Mouse (Mus musculus): ENCODE measurements around the gene Arhgap5. TPM values are rescaled to one million over a fixed set of nuclear protein-coding genes. Genes with fewer than 3 reads are reported as not detected.

The Arhgap5 gene
- total and polyA plus RNA-seq, 2 experiments from 2014 or later: 34.6 to 74.0 TPM

DNA sequence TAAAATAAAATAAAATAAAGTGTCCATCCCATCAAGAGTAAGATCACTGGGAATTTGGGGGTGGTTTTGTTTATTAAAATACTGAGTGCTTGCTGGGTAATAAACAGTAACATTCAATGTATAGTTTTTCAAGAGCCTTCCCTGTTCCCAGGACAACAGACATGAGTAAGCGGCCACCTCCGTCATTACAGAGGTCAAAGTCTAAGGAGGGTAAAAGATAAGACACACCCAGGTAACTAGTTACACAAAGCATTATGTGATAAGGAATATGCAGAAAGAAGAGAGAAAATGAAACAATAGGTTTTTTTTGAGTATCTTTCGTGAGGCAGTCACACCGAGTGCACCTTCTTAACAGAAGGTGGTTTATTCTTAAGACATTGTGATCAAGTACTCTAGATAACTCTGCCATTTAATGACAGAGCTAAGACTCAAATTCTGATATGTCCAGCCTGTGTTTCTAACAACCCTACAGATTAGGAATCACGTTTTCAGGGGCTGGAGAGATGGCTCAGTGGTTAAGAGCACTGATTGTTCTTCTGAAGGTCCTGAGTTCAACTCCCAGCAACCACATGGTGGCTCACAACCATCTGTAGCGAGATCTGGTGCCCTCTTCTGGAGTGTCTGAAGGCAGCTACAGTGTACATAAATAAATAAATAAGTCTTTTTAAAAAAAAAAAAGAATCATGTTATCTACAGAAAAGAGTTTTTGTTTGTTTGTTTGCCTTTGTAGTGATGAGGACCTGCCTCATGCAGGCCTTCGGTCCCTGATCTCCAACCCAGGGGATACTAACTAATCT lies 91.8 kb downstream of the Arhgap5 start:
- no peak overlapping the region for H3K4me2 ChIP-seq (ENCODE audit: low read depth, low read length, poor library complexity, severe bottlenecking)
- ATAC-seq (ENCODE audit: low FRiP score): no peak
- WGBS: 86% methylated on average over 7 of the region's 7 CpGs
- DNase-seq (ENCODE audit: low spot score): no peak
- no peaks in the 10 kb centered on the region for H3K9me3 ChIP-seq (ENCODE audit: low read length)
- no peaks in the 10 kb centered on the region for H3K36me3 ChIP-seq (ENCODE audit: insufficient read depth, low read length)
- H3K27ac ChIP-seq (ENCODE audit: low read depth, low read length): no peak overlapping the region
- H3K4me3 ChIP-seq (ENCODE audit: low read depth, low read length): no peak overlapping the region
- 0 out of 2 replicates have a peak, but pooled peaks have one; percentile 8 for TF ChIP-seq CTCF (IDR thresholded peaks at IDR 0.05)
- H3K4me1 ChIP-seq (ENCODE audit: insufficient read depth, low read length): no peaks in the 10 kb centered on the region
- H3K9ac ChIP-seq (replicated peaks; ENCODE audit: low read length, poor library complexity, severe bottlenecking): no peak overlapping the region
- H3K27me3 ChIP-seq (ENCODE audit: insufficient read depth, low read length): no peaks in the 10 kb centered on the region

DNA sequence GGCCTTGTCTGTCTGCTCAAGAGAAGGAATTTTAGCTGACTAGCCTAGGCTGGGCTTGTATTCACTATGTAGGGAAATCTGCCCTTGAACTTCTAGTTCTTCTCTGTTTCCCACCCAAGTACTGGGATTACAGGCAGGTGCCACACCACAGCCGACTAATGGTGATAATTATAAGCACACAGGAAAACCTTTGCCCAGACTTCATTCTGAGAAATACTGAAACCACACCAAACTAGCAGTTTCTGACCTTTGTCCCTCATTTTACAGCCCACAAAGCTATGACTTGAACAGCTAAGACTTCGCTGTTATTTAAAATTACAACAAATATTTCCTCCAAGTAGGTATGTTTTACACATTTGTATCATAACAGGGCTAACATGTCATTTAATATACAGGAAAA lies 98.7 kb downstream of the Arhgap5 start:
- H3K4me1 ChIP-seq (ENCODE audit: insufficient read depth, low read length): no peaks in the 10 kb centered on the region
- TF ChIP-seq CTCF (IDR thresholded peaks at IDR 0.05): no peak
- peak; percentile 9 for DNase-seq (ENCODE audit: low spot score)
- H3K9me3 ChIP-seq (ENCODE audit: low read length): no peaks in the 10 kb centered on the region
- no peak overlapping the region for H3K9ac ChIP-seq (replicated peaks; ENCODE audit: low read length, poor library complexity, severe bottlenecking)
- WGBS: 16% methylated on average over 2 of the region's 2 CpGs
- peak overlapping the region; percentile 95 for H3K27ac ChIP-seq (ENCODE audit: low read depth, low read length)
- H3K4me3 ChIP-seq (ENCODE audit: low read depth, low read length): peak overlapping the region; percentile 95
- H3K4me2 ChIP-seq (ENCODE audit: low read depth, low read length, poor library complexity, severe bottlenecking): peak overlapping the region; percentile 64
- ATAC-seq (ENCODE audit: low FRiP score): no peak
- H3K36me3 ChIP-seq (ENCODE audit: insufficient read depth, low read length): no peaks in the 10 kb centered on the region
- no peaks in the 10 kb centered on the region for H3K27me3 ChIP-seq (ENCODE audit: insufficient read depth, low read length)

- Histone ChIP-seq H3K4me2 (ENCODE audit: low read depth, low read length, poor library complexity, severe bottlenecking) (peak overlapping the region; percentile 64), H3K27me3 (ENCODE audit: insufficient read depth, low read length) (no peaks in the 10 kb centered on the region), H3K4me3 (ENCODE audit: low read depth, low read length) (peak overlapping the region; percentile 95), H3K27ac (ENCODE audit: low read depth, low read length) (peak overlapping the region; percentile 95), H3K9ac (replicated peaks; ENCODE audit: low read length, poor library complexity, severe bottlenecking) (peak overlapping the region; percentile 84), H3K36me3 (ENCODE audit: insufficient read depth, low read length) (no peaks in the 10 kb centered on the region), H3K9me3 (ENCODE audit: low read length) (no peaks in the 10 kb centered on the region), H3K4me1 (ENCODE audit: insufficient read depth, low read length) (no peaks in the 10 kb centered on the region)
- no peak; the same call in 1 of the 2 replicates for TF ChIP-seq CTCF (IDR thresholded peaks at IDR 0.05)
- under 1% methylated on average over 35 of the region's 35 CpGs for WGBS
- peak; percentile 95 for DNase-seq (ENCODE audit: low spot score)
- peak; percentile 88 for ATAC-seq (ENCODE audit: low FRiP score)
Observed at GRCm38 (mm10) chr12:52602883-52603694, 99.3 kb downstream of the Arhgap5 start.

DNA sequence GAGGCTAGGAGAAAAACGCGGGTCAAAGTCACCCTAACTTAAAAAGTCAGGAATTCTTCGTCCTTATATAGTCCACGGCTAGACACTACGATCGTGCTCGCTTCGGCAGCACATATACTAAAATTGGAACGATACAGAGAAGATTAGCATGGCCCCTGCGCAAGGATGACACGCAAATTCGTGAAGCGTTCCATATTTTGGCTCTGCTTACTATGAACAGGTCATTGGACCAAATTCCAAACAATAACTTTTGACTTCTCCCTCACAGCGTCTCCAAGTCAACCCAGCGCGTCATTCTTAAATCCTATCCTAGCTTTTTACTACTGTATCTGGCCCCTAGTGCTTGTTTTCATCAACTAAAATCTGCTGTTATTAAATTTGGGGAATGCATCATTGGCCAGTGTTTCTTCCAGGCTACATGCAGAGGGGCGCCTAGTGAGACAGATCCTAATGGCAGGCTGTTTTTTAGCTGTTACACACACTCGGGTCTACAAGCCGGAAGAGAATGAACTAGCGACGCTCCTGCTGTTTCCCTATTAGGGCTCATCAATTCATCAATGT lies 100.0 kb downstream of the Arhgap5 start:
- under 1% methylated on average over 21 of the region's 21 CpGs for WGBS
- 0 out of 2 replicates have a peak, but pooled peaks have one; percentile 23 for TF ChIP-seq CTCF (IDR thresholded peaks at IDR 0.05)
- Histone ChIP-seq H3K9ac (replicated peaks; ENCODE audit: low read length, poor library complexity, severe bottlenecking) (peak overlapping the region; percentile 84), H3K4me2 (ENCODE audit: low read depth, low read length, poor library complexity, severe bottlenecking) (peak overlapping the region; percentile 64), H3K9me3 (ENCODE audit: low read length) (no peaks in the 10 kb centered on the region), H3K27me3 (ENCODE audit: insufficient read depth, low read length) (no peaks in the 10 kb centered on the region), H3K36me3 (ENCODE audit: insufficient read depth, low read length) (no peaks in the 10 kb centered on the region), H3K4me3 (ENCODE audit: low read depth, low read length) (peak overlapping the region; percentile 95), H3K4me1 (ENCODE audit: insufficient read depth, low read length) (no peaks in the 10 kb centered on the region), H3K27ac (ENCODE audit: low read depth, low read length) (peak overlapping the region; percentile 95)
- DNase-seq (ENCODE audit: low spot score) (peak; percentile 83), ATAC-seq (ENCODE audit: low FRiP score) (peak; percentile 85)

DNA sequence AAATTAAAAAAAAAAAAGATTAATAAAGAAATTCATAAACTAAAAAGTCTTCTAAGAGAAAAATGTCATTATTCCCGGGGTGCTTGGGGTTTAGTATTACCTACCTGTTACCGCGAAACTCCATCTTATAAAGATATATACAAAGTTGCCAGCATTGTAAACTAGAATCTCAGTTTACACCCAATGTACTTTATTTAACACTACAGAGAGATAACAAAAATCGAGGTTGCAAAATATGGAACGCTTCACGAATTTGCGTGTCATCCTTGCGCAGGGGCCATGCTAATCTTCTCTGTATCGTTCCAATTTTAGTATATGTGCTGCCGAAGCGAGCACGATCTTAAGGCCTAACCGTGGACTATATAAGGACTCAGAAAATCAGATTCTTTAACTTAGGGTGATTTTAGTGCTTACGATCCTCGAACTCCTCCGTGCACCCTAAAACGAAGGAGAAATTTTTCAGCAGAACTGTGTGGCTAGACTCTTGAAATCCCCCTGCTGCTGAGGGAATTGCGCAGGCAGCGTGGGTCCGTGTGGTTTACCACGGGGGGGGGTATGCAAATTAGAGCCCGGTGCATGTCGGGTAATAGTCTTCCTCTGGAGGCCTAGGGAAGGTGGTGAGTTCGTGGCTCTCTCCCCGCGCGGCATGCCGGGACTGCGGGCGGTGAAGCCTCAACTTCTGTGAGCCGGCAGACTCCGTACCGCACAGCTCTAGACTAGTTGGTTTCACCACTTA lies 100.7 kb downstream of the Arhgap5 start:
- Histone ChIP-seq H3K9ac (replicated peaks; ENCODE audit: low read length, poor library complexity, severe bottlenecking) (peak overlapping the region; percentile 84), H3K4me1 (ENCODE audit: insufficient read depth, low read length) (no peaks in the 10 kb centered on the region), H3K9me3 (ENCODE audit: low read length) (no peaks in the 10 kb centered on the region), H3K36me3 (ENCODE audit: insufficient read depth, low read length) (no peaks in the 10 kb centered on the region), H3K4me3 (ENCODE audit: low read depth, low read length) (peak overlapping the region; percentile 95), H3K27ac (ENCODE audit: low read depth, low read length) (peak overlapping the region; percentile 95), H3K27me3 (ENCODE audit: insufficient read depth, low read length) (no peaks in the 10 kb centered on the region), H3K4me2 (ENCODE audit: low read depth, low read length, poor library complexity, severe bottlenecking) (peak overlapping the region; percentile 64)
- ATAC-seq (ENCODE audit: low FRiP score): peak; percentile 84
- TF ChIP-seq CTCF (IDR thresholded peaks at IDR 0.05): no peak
- peak; percentile 96 for DNase-seq (ENCODE audit: low spot score)
- WGBS: under 1% methylated on average over 33 of the region's 33 CpGs

Data from midbrain, postnatal 0 days (tissue).